Mouse (Mus musculus) lung, postnatal 0 days (tissue): ENCODE data around the gene B130006D01Rik.

Source experiments
- CTCF ChIP-seq: IDR thresholded peaks from 2 replicates; pipeline ENCODE4 v1.5.1; 2016; ENCODE audit warnings: antibody characterized with exemption, mild to moderate bottlenecking
- EP300 ChIP-seq: IDR thresholded peaks from 2 replicates; pipeline ENCODE4 v1.6.1; 2016; ENCODE audit warnings: antibody characterized with exemption, mild to moderate bottlenecking, control low read depth

- TF ChIP-seq CTCF (no peak), EP300 (no peak)
Measured at GRCm38 (mm10) chr11:95712085-95712562, 11.3 kb upstream of the B130006D01Rik start.
